Mouse (Mus musculus) v-Abl transformed pro-B cells (cell line): ENCODE data around the gene Grm4.

Experiments used
- in situ Hi-C, 2 experiments: fragments of 400-800 bp; cut with MboI; formaldehyde crosslinking; loops; one replicate each; pipeline ENCODE4 v1.15.1; 2025; ENCODE audit not compliant: unreplicated experiment in 2 of 2

Grm4 gene

GRCm38 (mm10) chr17:27518296-27518695, 2.9 kb downstream of the Grm4 start:
- in situ Hi-C loops = loop anchor here (5.0 to 25.0 kb wide), 5 partner anchors 326 to 1081 kb away; no protein-coding TSS in a partner anchor

- in situ Hi-C loops = loop anchor here in 1 of 2 experiments (10.0 to 25.0 kb wide), 4 partner anchors 329 to 1077 kb away; no protein-coding TSS in a partner anchor
Measured at GRCm38 (mm10) chr17:27513916-27514762, 7.1 kb downstream of the Grm4 start.

- in situ Hi-C loops = loop anchor here in 1 of 2 experiments (10.0 to 25.0 kb wide), 4 partner anchors 329 to 1076 kb away; no protein-coding TSS in a partner anchor
Measured at GRCm38 (mm10) chr17:27513279-27513915, 7.8 kb downstream of the Grm4 start.

GRCm38 (mm10) chr17:27512619-27513161, 8.5 kb downstream of the Grm4 start:
- in situ Hi-C loops = loop anchor here in 1 of 2 experiments (10.0 to 25.0 kb wide), 4 partner anchors 328 to 1075 kb away; no protein-coding TSS in a partner anchor

GRCm38 (mm10) chr17:27511865-27512618, 9.2 kb downstream of the Grm4 start:
- in situ Hi-C loops = loop anchor here in 1 of 2 experiments (10.0 to 25.0 kb wide), 4 partner anchors 327 to 1075 kb away; no protein-coding TSS in a partner anchor

- in situ Hi-C loops = loop anchor here in 1 of 2 experiments (10.0 to 25.0 kb wide), 4 partner anchors 326 to 1074 kb away; no protein-coding TSS in a partner anchor
Measured at GRCm38 (mm10) chr17:27511125-27511735, 10.0 kb downstream of the Grm4 start.

GRCm38 (mm10) chr17:27510258-27511124, 10.7 kb downstream of the Grm4 start:
- in situ Hi-C loops = loop anchor here in 1 of 2 experiments (10.0 to 25.0 kb wide), 4 partner anchors 326 to 1073 kb away; no protein-coding TSS in a partner anchor

- in situ Hi-C loops = loop anchor here in 1 of 2 experiments (25.0 kb wide), 2 partner anchors 622 to 1072 kb away; no protein-coding TSS in a partner anchor
Measured at GRCm38 (mm10) chr17:27509056-27509455, 12.1 kb downstream of the Grm4 start.

- in situ Hi-C loops = loop anchor here in 1 of 2 experiments (25.0 kb wide), 2 partner anchors 621 to 1071 kb away; no protein-coding TSS in a partner anchor
Measured at GRCm38 (mm10) chr17:27508513-27508912, 12.7 kb downstream of the Grm4 start.

GRCm38 (mm10) chr17:27508002-27508401, 13.2 kb downstream of the Grm4 start:
- in situ Hi-C loops = loop anchor here in 1 of 2 experiments (25.0 kb wide), 2 partner anchors 621 to 1071 kb away; no protein-coding TSS in a partner anchor

- in situ Hi-C loops = loop anchor here in 1 of 2 experiments (25.0 kb wide), 2 partner anchors 620 to 1070 kb away; no protein-coding TSS in a partner anchor
Measured at GRCm38 (mm10) chr17:27507591-27507945, 13.6 kb downstream of the Grm4 start.

GRCm38 (mm10) chr17:27506871-27507590, 14.2 kb downstream of the Grm4 start:
- in situ Hi-C loops = loop anchor here in 1 of 2 experiments (25.0 kb wide), 2 partner anchors 620 to 1070 kb away; no protein-coding TSS in a partner anchor

- in situ Hi-C loops = loop anchor here in 1 of 2 experiments (25.0 kb wide), 2 partner anchors 619 to 1069 kb away; no protein-coding TSS in a partner anchor
Measured at GRCm38 (mm10) chr17:27506362-27506761, 14.8 kb downstream of the Grm4 start.

GRCm38 (mm10) chr17:27505221-27505881, 15.9 kb downstream of the Grm4 start:
- in situ Hi-C loops = loop anchor here in 1 of 2 experiments (25.0 kb wide), 2 partner anchors 618 to 1068 kb away; no protein-coding TSS in a partner anchor

GRCm38 (mm10) chr17:27503869-27504268, 17.3 kb downstream of the Grm4 start:
- in situ Hi-C loops = loop anchor here in 1 of 2 experiments (25.0 kb wide), 2 partner anchors 617 to 1067 kb away; no protein-coding TSS in a partner anchor

- in situ Hi-C loops = loop anchor here in 1 of 2 experiments (25.0 kb wide), 2 partner anchors 616 to 1066 kb away; no protein-coding TSS in a partner anchor
Measured at GRCm38 (mm10) chr17:27502736-27503445, 18.3 kb downstream of the Grm4 start.
